Mouse (Mus musculus): ENCODE results near the gene Ccdc190. TPM values are rescaled to one million over a fixed set of nuclear protein-coding genes. Genes with fewer than 3 reads are reported as not detected.

The Ccdc190 gene
- 0.55 and 0.90 TPM in 2 replicates for total RNA-seq (2021)
- long read RNA-seq: 0 reads

DNA sequence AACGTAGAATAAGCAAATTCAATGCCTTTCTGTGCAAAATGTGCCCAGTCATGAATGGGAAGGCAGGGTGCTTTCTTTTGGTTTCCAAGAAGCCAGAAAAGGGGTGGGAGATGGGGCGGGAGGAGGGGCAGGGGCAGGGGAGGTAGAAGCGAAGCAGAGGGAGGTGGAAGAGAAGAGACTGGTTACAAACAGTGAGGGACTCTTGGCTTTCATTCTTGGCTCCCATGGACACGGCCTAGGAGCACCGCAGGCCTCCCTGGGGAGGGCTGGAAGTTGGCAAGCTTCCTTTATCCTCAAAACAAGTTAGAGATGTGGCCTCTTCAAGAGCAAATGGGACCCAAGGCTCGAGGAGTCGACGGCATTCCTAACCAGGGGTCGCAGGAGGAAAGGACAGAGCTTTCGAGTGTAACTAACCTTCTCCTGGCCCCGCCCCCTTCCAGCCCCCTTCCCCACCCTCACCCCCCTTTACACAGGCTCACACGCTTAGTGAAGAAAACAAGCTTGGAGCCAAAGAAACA lies at the start of gene Ccdc190:
Gene Ccdc190 (plus strand): TSS at position 195 of the 518 bp plus-strand sequence.
- DNase-seq: peak; percentile 21

DNA sequence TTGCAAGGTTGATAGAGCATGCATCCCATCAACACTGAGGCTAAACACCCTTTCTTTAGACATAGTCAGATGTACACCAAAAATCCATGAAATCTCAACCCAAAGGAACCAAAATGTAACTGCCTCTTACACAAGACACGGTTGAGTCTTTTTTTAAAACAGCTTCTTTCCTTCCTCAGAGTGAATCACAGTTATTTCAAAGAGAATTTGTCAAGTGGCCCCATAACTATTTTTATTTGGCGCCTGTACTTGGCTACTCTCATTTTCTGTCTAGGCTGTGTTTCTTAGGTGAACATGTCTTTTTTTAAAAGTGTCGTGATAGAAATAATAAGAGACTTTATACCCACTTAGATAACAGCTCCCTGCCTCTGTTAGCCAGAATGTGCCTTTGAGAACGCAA lies 49.4 kb upstream of the Ccdc190 start:
- DNase-seq: no peak

DNA sequence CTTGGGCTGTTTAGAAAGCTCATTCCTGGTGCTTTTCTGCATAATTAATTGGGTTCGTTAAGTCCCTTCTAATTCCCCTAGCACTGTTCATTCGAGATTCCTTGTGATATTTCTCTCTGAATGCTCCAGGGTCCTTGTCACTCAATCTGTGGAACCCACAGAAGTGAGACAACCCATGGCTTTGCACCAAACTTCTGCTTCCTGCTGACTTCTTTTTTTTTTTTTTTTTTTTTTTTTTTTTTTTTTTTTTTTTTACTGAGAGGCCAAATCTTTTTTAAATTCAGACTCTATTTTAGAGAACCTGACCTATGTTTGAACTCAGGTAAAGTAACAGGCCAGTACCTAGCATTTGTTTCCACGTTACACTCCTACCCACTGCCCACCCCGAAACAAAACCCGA lies 48.3 kb upstream of the Ccdc190 start:
- DNase-seq: no peak

DNA sequence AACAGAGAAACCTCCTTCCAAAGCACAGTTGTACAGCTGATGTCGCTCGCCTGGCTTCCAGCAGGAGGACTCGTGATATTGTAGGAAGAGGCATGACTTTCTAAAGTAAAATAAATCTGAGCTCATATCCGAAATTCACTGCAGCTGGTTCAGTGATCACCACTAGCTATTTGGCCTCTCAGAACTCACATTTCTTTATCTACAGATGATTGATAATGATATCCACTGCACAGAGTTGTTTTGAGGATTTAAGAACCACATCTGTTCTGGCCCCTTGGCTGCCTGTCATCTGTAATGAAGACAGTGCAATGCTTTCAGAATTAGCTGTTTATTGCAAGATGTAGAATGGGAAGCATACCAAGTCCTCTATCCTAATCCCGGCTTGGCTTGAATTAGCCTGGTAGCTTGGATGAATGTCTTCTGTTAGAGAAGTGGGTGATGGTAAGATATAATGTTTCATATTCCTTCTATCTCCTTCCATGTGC lies 45.3 kb upstream of the Ccdc190 start:
- no peak for DNase-seq

DNA sequence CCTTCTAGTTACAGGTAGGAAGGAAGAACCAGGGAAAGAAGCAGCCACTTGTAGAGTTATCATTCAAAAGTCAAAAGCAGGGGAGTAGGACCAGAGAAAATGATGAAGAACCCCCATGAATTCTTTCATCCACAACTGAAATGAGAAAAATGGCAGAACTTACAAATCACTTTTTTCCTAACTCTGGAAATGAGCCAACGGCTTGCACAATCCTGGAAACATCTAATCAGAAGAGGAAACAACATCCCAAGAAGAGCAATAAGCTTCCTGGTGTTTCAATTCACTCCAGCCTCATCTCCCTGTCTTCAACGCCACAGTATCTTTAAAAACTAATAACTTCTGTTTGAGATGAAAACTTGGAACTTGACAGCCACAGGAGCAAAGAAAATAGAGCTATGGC lies 39.2 kb upstream of the Ccdc190 start:
- no peak for DNase-seq

DNA sequence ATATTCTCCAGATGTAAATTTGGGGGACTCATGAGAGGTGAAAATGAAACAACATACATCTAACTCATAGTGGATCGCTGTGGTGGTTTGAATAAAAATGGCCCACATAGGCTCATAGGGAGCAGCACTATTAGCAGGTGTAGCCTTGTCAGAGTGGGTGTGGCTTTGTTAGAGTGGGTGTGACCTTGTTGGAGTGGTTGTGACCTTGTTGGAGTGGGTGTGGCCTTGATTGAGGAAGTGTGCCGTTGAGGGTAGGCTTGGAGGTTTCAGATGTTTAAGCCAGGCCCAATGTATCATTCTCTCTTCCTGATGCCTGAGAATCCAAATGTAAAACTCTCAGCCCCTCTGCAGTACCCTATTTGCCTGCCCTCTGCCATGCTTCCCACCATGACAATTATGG lies 34.5 kb upstream of the Ccdc190 start:
- no peak for DNase-seq

DNA sequence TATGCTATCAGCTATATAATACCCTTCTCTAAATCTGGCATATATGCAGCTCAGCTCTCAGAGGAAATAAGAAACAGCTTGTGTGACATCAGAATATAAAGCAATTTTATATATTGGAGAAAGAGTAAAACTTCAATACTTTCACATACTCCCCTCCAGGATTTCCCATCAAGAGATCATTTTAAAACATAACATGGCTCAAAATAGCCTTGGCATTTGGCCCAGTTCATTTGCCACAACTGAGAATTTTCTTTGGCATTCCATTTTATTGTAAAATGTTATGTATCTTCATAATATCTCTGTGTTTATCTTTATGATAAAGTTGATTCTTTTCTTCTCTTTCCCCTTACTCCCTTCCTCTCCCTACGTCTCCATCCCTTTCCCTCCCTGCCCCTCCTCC lies 32.8 kb upstream of the Ccdc190 start:
- DNase-seq: no peak

DNA sequence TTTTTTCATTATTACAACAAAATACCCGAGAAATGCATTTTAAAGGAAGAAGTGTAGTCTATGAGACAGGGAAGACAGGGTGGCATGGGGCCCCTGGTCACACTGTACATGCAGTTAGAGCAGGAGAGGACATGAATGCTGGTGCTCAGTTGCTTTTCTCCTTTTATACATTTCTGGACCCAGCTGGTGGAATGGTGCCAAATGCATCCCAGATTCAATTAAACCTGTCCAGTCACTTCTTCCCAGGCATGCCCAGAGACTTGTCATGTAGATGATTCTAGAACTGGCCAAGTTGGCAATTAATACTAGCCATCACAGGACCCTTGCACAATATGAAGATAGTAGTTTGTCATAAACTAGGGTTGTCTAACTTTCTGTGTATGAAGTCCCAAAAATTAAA lies 30.5 kb upstream of the Ccdc190 start:
- no peak for DNase-seq

DNA sequence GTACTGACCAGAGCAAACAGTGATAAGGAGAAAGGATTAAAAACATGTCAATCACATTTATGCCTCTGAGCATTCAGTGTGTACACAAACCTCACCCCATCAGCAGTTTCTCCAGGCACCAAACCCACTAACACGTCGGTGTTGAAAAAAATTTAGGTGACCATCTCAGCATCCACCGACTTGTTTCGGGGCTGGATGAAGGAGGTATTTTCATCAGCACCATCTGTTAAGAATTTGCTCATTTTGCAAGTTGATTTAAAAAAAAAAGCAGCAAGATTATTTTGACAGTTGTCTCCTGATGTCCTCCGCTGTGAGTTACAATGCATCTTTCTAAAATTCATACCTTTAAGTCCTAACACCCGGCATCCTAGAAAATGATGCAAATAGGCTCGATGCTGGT lies 29.8 kb upstream of the Ccdc190 start:
- no peak for DNase-seq

DNA sequence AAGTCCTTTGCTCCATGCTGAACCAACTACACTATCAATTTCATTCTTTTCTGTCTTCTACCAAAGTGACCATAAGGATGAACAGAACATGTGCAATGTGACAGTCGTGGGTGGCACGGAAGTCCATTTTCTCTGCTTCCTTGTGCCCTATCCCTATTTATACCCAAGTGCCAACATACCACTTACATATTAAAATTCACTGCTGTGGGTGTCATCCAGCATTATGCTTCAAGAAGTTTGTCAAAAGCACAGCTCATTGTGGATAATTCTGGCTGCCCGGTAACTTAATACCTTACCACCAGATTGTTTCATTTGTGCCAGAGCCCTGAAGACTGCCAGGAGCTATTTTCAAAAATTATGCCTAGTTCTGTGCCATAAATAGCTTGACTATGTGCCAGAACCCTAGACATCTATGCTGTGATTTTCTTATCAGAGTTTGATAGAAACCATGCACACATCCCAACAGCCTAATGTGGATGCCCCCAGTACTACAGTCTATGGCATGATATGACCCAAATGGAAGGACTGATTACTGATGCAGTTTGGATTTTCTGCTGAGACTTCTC lies 27.6 kb upstream of the Ccdc190 start:
- no peak for DNase-seq

DNA sequence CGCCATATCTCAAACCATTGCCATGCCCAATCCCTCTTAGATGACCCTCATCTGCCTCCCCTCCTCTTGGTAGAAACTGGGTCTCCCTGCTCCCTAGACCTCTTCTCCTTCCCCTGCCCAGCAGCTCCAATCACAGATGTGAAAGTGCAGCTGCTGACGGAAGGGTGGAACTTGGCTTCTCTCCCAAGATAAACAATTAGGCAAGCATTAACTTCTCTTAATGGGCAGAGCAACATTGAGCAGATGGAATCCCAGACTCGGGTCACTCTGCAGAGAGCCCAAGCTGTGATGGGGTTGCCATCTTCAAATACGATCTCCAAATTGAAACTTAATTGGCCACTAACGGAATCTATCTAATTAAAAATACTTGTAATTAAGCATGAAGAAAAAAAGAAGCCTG lies 19.3 kb upstream of the Ccdc190 start:
- no peak for DNase-seq

DNA sequence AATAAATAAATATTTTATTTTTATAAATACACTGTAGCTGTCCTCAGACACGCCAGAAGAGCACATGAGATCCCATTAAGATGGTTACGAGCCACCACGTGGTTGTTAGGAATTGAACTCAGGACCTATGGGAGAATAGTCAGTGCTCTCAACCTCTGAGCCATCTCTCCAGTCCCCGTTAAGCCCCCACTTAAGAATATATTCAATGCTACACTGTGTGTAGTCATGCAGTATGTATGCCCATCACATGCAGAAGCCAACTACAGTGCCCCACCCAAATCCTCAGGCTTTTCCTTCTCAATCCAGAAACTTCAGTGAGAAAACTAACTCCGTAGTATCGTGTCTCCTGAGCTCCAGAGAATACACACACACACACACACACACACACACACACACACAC lies 18.8 kb upstream of the Ccdc190 start:
- no peak for DNase-seq

DNA sequence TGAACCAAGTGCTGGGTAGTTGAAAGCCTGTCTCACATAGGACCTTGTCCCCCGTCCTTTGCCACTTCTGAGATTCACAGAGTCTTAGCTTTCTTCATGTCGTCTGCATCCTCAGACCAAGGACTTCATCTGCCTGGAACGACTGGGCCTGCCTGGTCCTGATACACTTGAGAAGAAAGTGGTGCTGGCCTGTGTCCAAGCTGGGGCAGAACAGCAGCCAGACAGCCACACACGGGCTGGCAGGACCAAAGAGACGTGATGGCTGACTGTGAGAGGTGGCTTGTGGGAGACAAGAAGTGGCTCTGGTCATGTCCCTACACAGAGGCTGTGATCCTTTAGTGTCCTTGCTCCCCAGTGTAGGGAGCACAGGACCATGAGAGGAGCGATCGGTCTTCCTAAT lies 17.7 kb upstream of the Ccdc190 start:
- DNase-seq: no peak

DNA sequence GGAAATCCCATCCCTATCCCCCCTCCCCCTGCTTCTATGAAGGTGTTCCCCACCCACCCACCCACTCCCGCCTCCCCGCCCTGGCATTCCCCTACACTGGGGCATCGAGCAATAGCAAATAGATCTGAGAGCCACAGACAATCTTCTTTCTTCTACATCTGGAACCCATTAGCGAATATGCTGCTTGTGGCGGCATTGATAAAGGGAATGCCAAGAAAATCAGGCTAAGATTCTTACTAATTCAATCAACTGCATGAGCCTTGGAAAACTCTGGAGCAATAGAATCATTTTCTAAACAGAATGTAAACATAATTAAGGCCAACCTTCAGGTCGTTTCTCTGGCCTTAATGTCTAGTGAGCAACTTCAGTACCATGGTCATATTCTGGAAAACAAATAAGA lies 16.9 kb upstream of the Ccdc190 start:
- no peak for DNase-seq

DNA sequence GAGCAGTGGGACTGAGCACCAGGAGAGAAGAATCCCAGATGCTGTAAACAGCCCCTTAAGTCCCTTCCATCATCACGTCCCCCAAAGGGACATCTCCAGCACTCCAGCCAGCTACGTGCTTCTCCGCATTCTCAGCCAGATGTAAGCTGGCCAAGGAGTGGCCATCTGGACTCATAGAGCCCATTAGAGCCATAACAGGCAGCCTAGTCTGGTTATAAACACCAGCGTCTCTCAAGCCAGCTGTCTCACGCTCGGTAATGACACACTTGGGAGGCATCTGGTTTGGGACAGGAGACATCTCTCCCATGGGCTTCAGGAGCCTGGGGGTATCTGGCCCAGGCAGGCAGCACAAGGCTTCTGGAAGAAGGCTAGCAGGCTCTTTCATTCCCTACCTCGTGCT lies 11.8 kb upstream of the Ccdc190 start:
- no peak for DNase-seq

DNA sequence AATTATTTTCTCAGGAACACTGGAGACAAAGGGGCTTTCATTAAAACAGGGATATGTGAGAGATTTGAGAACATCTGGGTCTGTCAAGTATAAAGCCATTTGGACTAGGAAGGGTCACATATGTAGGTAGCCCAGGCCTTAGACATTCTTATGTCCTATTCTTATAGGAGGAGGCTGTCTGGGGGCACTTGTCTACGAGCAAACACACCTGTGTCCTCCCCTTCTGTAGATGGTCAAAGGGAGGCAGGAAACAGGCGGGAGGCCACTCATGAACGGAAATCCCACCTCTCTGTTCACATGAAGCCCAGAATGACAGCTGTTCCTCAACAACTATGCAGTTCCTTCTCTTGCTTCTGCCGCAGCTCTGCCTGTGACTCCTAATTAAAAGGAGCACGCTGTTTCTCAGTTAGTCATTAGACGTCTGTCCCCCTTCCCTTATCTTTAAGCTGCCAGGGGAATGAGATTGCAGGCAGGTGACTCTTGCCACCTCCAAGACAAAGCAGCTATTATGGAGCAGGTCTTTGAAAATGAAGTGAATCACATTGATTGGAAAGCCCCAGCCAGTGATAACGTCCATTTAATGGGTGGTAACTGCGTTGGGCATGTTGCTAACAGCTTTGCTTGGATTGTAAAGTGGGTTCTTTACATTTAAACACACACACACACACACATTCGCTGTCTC lies 11.2 kb upstream of the Ccdc190 start:
- DNase-seq: no peak

DNA sequence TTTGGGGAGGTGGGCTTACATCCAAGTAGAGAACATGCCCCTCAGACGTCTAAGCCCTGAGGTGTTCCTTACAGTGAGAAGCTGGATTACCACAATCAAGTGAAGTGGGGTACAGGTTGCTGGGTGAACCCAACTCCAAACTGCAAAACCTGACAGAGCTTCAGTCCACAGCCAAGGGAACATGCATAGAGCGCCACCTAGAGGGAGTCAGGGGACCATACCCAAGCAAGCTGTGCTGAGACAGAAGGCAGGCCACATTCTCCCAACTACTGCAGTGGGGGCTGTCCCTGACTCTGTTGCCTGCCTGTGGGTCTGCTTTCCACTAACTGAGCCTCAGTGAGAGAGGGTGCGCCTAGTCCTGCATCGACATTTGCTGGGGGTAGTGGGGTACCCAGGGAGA lies 10.4 kb upstream of the Ccdc190 start:
- peak; percentile 57 for DNase-seq

DNA sequence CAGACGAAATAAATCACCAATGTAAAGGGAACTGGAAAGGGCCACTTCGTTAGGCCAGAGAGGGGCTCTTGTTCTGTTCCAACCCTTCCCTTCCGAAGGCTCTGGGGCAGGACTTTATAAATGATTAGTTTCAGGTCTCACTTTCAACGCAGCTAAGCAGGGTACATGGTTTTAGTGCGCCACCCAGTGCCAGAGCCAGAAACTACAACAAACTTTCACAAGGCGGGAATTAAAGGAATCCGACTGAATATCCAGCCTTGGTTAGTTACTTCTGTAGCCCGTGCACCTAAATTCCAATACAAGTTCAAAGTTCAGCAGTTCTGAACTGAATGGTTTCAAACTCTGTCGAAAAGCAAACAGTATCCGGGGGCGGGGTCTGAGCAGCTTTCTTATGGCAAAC lies 9.2 kb upstream of the Ccdc190 start:
- peak; percentile 76 for DNase-seq

DNA sequence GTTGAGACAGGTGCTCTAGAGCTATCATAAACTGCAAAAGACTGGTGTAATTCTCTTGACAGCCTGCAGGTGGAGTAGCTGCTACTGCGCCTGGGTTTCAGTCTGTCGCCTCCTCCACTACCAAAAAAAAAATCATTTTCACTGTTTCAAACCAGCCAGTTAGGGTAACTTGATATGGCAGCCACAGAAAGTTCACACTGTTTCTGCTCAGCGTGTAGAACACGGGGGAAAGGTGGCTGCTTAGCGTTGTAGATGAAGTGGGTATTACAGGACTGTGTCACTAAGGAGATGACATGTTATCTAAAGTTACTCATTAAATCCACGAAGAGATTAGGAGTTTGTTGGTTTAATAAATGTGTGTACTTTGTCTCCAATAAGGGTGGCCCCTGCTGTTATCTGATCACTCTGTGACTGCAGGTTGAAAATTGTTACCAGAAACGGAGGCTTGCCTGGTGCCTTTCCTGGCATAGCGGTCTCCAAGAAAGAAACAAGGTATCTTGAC lies 6.7 kb upstream of the Ccdc190 start:
- DNase-seq: peak; percentile 23

DNA sequence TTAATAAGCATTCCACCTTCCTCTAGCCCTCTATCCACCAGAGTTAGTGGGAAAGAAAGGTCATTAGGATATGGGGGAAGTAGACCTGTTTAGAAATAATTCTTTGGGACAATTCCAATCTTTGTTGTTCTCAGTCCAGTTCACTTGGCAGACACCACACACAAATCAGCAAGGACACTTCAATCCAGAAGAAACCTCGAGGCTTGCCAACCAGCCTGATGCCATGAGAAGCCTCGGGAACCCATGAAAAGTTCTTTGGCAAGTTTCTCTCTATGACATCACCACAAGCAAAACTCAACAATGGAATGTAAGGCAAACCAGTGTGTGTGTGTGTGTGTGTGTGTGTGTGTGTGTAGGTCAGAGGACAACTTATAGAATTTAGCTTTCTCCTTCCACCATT lies 3.9 kb upstream of the Ccdc190 start:
- no peak for DNase-seq

DNA sequence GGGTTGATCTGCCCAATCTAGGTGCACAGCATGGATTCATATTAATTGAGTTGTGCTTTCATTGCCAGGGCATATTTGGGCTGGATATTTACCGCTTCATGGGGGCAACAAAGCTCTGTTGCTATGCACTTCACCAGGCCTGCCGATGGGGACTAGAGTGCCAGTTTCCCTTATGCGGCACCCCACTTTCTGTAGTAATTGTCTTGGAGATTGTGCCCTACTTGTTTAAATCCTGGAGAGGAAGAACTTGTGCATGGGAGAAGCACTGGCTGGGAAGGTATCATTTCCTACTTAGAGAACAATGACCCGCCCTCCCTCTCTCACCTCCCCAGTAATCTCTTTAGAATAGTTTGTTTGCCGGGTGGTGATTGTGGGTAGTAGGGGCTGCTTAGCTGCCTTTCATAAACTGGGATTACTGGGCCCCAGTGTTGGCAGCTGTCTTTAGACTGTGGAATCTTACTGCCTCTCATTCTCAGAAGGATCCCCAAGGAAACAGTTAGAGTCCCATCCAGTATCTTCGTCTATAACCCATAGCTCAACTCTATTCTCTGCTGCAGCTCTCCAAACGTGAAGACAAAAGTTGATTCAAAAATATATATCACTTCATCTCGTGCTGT lies 587 bp upstream of the Ccdc190 start:
- no peak for DNase-seq

DNA sequence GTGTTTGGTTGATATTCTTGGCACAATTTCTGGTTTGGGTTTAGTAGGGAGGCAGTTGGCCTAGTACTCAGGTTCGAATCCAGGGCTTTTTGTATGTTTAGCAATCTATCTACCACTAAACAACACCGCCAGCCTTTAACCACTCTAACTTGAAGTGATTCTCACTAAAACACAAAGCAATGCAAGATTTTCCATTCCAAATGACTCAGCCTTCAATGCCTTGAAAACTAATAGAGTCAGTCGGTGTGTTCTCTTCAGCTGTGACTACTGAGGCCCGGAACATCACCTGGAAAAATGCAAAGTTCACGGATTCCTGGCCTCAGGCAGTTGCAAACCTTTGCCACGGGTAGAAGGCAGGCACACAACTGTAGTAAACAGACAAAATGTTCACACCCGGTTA lies 3.2 kb downstream of the Ccdc190 start:
- no peak for DNase-seq

DNA sequence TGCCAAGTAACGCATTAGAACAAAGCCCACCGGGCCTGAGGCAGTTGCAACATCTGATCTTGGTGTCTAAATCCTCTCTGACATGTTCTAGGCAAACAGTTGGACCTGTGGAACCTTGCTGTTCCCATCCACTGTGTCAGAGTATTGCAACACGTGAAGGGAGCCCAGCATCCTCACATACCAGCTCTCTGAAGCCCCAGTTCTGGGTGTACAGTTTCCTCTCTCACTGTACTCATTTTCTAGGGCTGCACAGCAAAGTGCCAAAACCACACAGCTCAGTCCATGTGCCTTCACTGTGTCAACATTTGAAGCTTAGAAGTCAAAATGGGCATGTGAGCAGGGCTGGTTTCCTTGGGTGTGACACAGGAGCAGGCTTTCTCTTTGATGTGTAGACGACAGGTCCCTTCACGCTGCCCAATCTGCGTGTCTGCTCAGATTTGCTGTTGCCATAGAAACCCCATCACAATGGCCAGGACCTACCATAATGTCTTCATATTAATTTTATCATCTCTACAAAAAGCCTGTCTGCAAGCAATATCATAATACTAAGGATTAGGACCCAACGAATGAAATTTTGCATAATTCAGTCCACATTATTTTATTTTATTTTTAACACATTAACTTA lies 3.8 kb downstream of the Ccdc190 start:
- DNase-seq: no peak

All from adrenal gland, postnatal 25 days (tissue).